Mouse (Mus musculus): ENCODE measurements around the gene Il10ra. TPM values are rescaled to one million over a fixed set of nuclear protein-coding genes. Genes with fewer than 3 reads are reported as not detected.

The Il10ra gene
- polyA plus RNA-seq (2015; fragmentation: Nextera tagmentation; extraction: Ambion mirVana): 0.90 and 1.1 TPM in 2 replicates

DNA sequence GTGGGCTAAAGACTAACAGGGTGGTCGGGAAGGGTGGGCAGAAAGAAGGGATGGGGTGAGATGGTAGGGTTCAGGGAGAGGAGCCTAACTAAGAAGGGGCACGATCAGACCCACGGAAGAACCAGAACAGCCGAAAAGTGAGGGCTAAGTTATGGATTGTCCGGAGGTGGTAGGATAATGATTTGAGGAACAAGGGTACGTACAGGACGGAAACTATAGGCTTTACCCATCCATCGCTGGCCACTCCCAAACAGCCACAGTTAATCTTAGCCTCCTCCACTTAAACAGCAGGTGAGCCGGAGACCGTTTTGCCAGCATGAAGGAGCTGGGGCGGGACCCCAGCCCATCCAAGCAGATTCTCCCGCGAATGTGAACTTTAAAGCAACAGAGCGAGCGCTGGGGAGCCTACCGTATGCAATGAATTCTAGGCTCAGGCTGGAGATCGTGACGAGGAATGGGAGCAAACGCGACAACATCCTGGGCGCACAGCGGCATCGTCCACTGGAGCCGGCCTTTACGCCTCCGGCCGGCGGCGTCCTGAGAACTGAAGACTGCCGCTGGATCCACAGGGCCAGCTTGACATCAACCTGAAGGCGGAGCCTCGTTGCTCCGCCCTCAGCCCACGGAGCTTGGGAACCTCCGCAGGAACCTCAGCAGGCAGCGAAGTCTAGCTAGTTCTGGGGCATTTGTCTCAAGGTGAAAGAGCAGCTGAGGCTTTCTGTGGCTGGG, at the start of gene Il10ra:
Il10ra (minus strand) TSS at position 553 of the 729 bp plus-strand sequence.
- peak within 1 kb of the TSS; percentile 77 for H3K4me2 ChIP-seq
- H3K9ac ChIP-seq: peak within 1 kb of the TSS; percentile 69
- WGBS: 7% methylated on average over 36 of the region's 36 CpGs
- no peaks in the 10 kb centered on the region for H3K36me3 ChIP-seq
- peaks cover 12% of the 10 kb centered on the region for H3K4me1 ChIP-seq (replicated peaks)
- peak; percentile 36; the same call in 1 of the 2 replicates for ATAC-seq (ENCODE audit: low read depth)
- H3K9me3 ChIP-seq: no peaks in the 10 kb centered on the region
- H3K27ac ChIP-seq (replicated peaks): no peak within 1 kb of the TSS
- H3K4me3 ChIP-seq: peak within 1 kb of the TSS; percentile 42
- peaks cover 42% of the 10 kb centered on the region for H3K27me3 ChIP-seq

DNA sequence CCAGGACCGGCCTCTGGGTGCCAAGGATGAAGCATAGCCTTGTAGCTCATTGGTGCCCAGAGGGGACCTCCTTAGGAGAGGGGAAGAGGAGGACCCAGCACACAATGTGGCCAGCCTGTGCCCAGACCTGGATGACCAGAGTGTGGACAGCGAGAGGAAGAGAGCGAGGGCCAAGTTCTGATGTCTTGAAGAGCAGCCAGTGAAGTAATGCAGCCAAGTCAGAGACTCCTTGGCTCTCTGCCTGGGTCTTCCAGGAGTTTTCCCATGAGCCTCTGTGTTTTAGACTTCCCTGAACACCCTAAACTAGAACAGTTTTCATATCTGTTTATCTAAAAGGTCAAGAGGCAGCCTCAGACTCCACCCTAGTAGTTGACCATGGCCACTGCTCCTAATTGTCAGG, 48.7 kb upstream of the Il10ra start:
- H3K4me2 ChIP-seq: no peak overlapping the region
- no peaks in the 10 kb centered on the region for H3K9me3 ChIP-seq
- WGBS: 80% methylated on average over 3 of the region's 3 CpGs
- no peaks in the 10 kb centered on the region for H3K36me3 ChIP-seq
- H3K4me3 ChIP-seq: no peak overlapping the region
- ATAC-seq (ENCODE audit: low read depth): no peak
- H3K27me3 ChIP-seq: no peaks in the 10 kb centered on the region; the same call in 1 of the 2 replicates
- H3K9ac ChIP-seq: no peak overlapping the region
- H3K4me1 ChIP-seq (replicated peaks): no peaks in the 10 kb centered on the region
- no peak overlapping the region for H3K27ac ChIP-seq (replicated peaks)

DNA sequence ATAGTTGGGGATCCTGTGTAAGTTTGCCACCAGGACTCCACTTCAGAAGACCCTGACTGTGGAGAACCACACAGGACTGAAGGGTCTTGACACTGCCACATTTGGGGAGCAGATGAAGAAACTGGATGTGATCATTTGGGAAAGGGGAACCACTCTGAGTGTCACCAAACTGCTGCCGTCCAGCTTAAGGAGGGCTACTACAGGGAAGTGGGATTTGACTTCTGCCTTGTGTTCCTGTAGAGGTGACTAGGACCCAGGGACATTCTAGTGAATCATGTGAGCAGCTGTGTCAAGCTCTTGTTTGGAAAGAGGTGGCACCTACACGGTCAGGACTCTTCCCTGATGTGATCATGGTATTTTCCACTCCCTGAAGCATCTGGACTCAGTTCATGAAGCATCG, 45.0 kb upstream of the Il10ra start:
- WGBS: 83% methylated on average over 3 of the region's 3 CpGs
- H3K4me2 ChIP-seq: no peak overlapping the region
- no peaks in the 10 kb centered on the region; the same call in 1 of the 2 replicates for H3K27me3 ChIP-seq
- ATAC-seq (ENCODE audit: low read depth): no peak
- H3K4me3 ChIP-seq: no peak overlapping the region
- no peak overlapping the region for H3K27ac ChIP-seq (replicated peaks)
- H3K36me3 ChIP-seq: no peaks in the 10 kb centered on the region
- no peaks in the 10 kb centered on the region for H3K4me1 ChIP-seq (replicated peaks)
- no peaks in the 10 kb centered on the region for H3K9me3 ChIP-seq
- no peak overlapping the region for H3K9ac ChIP-seq

DNA sequence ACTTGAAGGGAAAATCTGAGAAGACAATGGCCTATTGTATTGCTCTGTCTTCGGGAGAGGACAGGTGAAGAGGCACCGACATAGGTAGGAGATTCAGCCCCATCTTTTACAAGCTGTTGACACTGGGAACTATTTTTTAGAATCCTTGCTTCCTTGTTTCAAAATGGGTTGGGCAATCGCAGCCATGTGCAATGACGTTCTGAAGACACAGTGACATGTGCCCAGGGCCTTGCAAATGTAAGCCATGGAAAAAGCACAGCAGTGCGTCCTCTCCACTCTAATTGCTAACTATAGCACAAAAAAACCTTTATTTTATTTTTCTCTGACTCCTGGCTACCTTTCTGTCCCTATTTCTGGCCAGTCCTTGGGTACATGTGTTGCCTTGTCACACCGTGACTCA, 42.9 kb upstream of the Il10ra start:
- H3K4me1 ChIP-seq (replicated peaks): no peaks in the 10 kb centered on the region
- no peak overlapping the region for H3K4me2 ChIP-seq
- H3K27ac ChIP-seq (replicated peaks): no peak overlapping the region
- no peaks in the 10 kb centered on the region for H3K36me3 ChIP-seq
- H3K9ac ChIP-seq: no peak overlapping the region
- no peaks in the 10 kb centered on the region; the same call in 1 of the 2 replicates for H3K27me3 ChIP-seq
- H3K4me3 ChIP-seq: no peak overlapping the region
- no peak for ATAC-seq (ENCODE audit: low read depth)
- no peaks in the 10 kb centered on the region for H3K9me3 ChIP-seq
- WGBS: 83% methylated on average over 6 of the region's 6 CpGs

DNA sequence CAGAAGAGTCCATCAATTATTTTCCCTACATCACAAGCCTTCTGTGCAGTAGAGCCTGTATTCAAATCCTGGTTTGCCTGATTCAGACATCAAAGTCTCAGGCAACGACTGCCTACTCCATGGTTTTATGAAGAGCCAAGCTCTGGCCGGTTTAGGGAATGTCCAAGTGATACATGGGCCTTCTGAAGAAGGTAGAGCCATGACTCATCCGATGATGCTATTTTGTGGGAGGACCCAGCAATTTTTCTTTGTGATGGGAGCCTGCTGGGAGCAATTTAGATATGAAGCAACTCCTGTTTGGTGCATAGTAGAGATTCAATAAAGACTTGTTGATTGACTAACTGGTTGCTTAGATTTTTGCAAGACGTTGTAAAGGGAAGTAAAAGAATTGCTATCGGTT, 39.6 kb upstream of the Il10ra start:
- H3K9me3 ChIP-seq: no peaks in the 10 kb centered on the region
- H3K4me3 ChIP-seq: no peak overlapping the region
- no peak overlapping the region for H3K4me2 ChIP-seq
- WGBS: 80% methylated on average over 5 of the region's 5 CpGs
- no peaks in the 10 kb centered on the region for H3K36me3 ChIP-seq
- H3K27me3 ChIP-seq: no peaks in the 10 kb centered on the region; the same call in 1 of the 2 replicates
- no peak for ATAC-seq (ENCODE audit: low read depth)
- no peak overlapping the region for H3K9ac ChIP-seq
- H3K4me1 ChIP-seq (replicated peaks): no peaks in the 10 kb centered on the region
- no peak overlapping the region for H3K27ac ChIP-seq (replicated peaks)

DNA sequence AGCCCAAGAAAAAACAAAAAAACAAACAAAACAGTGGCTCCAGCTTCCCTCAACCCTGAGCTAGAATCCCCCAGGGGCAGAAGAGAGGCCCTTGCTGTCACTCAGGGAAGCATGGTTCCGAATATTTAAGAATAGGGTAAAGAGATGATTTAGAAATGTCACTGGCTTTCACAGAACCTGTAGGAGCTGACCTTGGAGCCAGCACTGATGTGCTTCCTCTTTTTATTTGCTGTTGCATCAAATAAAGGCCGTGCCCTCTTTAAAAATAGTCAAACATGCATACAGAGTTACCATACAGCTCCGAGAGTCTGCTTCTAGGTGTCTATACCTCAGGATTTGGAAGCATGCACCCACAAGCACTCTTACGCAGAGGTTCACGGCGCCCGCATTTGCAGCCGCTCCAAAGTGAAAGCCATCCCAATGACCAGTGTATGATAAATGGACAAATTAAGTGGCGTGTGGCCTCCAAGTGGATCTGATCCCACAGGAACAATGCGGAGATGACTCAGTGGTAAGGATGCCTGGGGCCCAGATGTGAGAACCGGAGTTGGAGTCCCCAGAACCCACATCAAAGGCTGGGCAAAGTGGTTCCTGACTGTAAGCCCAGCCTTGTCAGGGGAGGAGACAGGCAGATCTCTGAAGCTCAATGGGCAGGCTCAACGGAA, 37.9 kb upstream of the Il10ra start:
- Histone ChIP-seq H3K27me3 (no peaks in the 10 kb centered on the region), H3K36me3 (no peaks in the 10 kb centered on the region), H3K4me1 (replicated peaks) (no peaks in the 10 kb centered on the region), H3K4me2 (no peak overlapping the region), H3K9ac (no peak overlapping the region), H3K9me3 (no peaks in the 10 kb centered on the region), H3K27ac (replicated peaks) (no peak overlapping the region), H3K4me3 (no peak overlapping the region)
- WGBS: 89% methylated on average over 12 of the region's 12 CpGs
- ATAC-seq (ENCODE audit: low read depth): no peak

DNA sequence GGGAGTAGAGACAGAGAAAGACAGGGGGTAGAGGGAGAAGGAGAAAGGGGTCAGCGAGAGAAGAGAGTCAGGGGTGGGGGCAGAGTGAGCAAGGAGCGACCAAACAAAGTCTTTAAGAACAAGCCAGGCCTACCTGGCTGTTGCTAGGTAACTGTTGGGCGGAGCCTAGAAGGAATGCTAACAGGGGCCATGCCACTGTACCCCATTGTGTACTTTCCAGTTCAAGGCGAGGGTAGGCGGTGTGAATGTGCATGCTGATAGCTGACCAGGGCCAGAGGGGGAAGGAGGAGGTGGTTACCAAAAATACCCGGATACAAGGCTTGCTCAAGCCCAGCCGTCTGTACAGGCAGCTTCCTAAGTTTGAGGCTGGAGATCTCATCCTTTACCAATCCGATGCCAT, 32.8 kb upstream of the Il10ra start:
- H3K4me2 ChIP-seq: no peak overlapping the region
- 89% methylated on average over 8 of the region's 8 CpGs for WGBS

DNA sequence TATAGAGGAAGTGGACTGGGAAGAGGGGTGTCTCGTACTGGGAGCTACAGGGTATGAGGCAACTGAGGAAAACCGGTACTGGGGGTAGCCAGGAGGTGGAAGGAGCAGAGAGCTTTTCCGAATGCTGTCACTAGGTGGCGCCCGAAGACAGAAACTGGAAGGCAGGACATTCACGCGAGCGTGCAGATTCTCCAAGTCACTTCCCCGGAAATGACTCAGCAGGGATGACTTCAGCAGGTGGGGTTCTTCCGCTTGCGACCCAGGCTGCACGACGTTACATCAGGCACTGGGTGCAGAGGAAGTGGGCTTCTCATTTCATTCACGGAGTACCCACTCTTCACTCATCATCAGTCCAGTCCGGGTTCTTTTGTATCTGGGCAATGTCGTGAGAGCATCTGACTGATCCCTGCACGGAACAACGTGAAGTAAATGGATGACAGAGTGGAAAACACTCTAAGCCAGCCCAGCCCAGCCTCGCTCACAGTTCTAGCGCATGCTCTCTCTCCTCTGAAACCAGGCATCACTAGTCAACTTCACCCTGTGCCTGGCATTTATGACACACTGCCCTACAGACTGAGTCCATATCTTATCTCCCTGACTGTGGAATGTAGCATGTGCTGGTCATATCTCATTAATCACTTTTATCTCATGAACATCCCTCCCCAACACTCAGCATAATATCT, 31.6 kb upstream of the Il10ra start:
- Histone ChIP-seq H3K36me3 (no peaks in the 10 kb centered on the region), H3K27ac (replicated peaks) (peak overlapping the region; percentile 55), H3K9me3 (no peaks in the 10 kb centered on the region), H3K4me2 (peak overlapping the region; percentile 52), H3K4me1 (replicated peaks) (peaks cover 7% of the 10 kb centered on the region), H3K9ac (peak overlapping the region; percentile 59), H3K4me3 (peak overlapping the region; percentile 26), H3K27me3 (no peaks in the 10 kb centered on the region)
- peak; percentile 94 for ATAC-seq (ENCODE audit: low read depth)
- WGBS: 20% methylated on average over 20 of the region's 20 CpGs

More for the DNA sequence above, 32.8 kb upstream of the Il10ra start:
- H3K27ac ChIP-seq (replicated peaks): no peak overlapping the region
- no peak overlapping the region for H3K4me3 ChIP-seq
- no peaks in the 10 kb centered on the region for H3K9me3 ChIP-seq
- H3K9ac ChIP-seq: no peak overlapping the region
- no peaks in the 10 kb centered on the region for H3K36me3 ChIP-seq
- H3K27me3 ChIP-seq: no peaks in the 10 kb centered on the region
- H3K4me1 ChIP-seq (replicated peaks): peaks cover 7% of the 10 kb centered on the region
- no peak for ATAC-seq (ENCODE audit: low read depth)

DNA sequence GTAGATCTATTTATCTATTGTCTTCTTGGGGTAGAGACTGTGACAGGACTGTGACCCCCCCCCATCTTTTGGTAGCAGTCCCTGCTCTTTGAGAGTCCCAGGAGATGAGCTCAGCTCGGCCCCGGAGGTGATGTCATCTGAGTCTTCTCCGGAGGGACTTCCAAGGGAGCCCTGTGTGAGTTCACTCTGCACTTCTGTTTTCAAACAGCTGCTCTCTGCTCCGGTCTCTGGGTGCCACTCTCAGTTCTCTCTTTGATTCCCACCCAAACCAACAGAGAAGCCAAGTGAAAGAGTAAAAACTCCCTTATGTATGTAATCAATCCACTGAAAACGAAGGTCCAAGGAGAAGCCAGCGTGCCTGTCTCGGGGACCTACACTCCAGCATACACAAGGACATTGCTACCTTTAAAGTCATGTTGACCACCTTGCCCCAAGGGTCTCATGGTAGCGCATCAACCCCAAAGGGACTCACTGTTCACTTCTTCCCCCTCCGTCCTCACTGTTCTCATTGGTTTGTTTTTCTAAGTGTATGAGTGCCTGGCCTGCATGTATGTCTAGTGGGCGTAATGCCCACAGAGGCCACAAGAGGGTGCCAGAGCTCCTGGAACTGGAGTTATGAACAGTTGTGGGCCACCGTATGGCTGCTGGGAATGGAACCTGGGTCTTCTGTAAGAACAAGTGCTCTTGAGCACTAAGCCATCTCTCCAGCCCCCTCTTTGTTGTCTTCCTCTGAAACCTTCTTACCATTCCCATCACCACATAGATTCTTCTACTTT, 30.5 kb upstream of the Il10ra start:
- Histone ChIP-seq H3K27me3 (no peaks in the 10 kb centered on the region), H3K36me3 (no peaks in the 10 kb centered on the region), H3K27ac (replicated peaks) (no peak overlapping the region), H3K4me3 (no peak overlapping the region), H3K4me1 (replicated peaks) (peaks cover 7% of the 10 kb centered on the region), H3K9me3 (no peaks in the 10 kb centered on the region), H3K9ac (no peak overlapping the region), H3K4me2 (no peak overlapping the region)
- no peak for ATAC-seq (ENCODE audit: low read depth)
- 76% methylated on average over 11 of the region's 11 CpGs for WGBS

DNA sequence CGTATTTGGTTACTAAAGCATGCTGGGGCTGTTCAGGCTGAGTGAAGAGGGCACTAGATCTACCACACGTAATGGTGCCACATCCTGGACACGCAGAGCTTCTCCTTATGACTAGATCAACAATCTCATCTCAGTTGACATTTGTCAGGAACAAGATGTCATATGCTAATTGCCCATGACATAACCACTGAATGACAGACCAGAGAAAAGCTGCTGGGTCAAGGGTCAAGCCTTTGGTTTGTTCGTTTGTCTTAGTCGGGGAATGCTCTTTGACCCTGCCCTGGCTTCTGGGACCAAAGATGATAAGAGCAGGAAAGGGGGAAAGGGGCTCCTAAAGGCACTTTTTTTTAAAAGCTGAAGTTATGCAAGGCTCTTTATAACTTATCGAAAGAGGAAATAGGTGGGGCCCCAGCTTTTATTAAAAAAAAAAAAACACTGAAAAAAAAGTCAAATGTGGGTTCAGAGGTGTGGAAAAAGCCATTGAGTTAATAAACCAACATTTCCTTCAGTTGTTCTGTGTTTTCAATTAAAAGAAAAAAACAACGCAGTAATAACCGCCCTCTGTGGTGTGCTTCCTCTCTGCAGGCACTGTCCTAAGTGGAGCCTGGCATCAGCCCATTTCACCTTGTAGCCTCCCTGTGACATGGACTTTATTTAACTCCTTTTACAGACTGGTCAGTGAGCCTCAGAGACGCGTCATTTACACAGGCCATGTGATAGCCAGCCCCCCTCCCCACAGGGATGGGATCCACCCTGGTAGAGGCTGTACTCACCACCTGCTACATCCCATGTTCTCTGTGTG, 25.5 kb upstream of the Il10ra start:
- no peak overlapping the region for H3K4me3 ChIP-seq
- no peaks in the 10 kb centered on the region for H3K9me3 ChIP-seq
- no peaks in the 10 kb centered on the region for H3K36me3 ChIP-seq
- no peak overlapping the region for H3K9ac ChIP-seq
- no peak for ATAC-seq (ENCODE audit: low read depth)
- H3K4me1 ChIP-seq (replicated peaks): no peaks in the 10 kb centered on the region
- no peak overlapping the region for H3K27ac ChIP-seq (replicated peaks)
- no peak overlapping the region for H3K4me2 ChIP-seq
- WGBS: 61% methylated on average over 10 of the region's 10 CpGs
- no peaks in the 10 kb centered on the region for H3K27me3 ChIP-seq

DNA sequence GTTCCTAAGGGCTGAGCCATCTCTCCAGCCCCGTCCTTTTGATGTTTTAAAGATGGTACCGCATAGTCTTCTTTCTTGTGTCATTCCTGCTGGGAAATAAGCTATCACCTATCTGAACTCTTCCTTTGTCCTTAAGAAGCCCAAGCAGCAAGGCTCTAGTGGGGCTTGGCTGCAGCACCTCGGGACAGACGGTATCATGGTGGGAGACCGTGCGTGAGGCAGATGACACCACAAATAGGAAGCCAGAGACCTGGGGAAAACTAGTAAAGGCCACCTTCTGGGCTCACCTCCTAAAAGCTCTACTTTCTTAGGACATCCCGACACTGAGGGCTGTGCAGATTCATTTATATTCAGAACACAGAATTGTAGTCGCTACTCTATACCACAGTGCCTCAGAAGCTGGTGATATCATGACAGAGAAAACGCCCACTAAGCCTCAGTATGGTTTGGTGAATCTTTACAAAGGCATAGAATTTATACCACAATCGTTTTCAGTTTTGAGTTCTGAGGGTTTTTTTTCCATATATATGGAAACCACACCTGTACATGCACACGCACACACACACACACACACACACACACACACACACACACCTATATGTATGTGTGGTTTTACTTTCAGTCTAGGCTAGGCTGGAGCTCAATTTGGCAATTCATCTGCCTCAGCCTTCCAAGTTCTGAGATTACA, 22.7 kb upstream of the Il10ra start:
- no peak overlapping the region for H3K4me2 ChIP-seq
- H3K27ac ChIP-seq (replicated peaks): no peak overlapping the region
- no peaks in the 10 kb centered on the region for H3K27me3 ChIP-seq
- H3K36me3 ChIP-seq: no peaks in the 10 kb centered on the region
- no peaks in the 10 kb centered on the region for H3K9me3 ChIP-seq
- no peak overlapping the region for H3K4me3 ChIP-seq
- no peak overlapping the region for H3K9ac ChIP-seq
- H3K4me1 ChIP-seq (replicated peaks): no peaks in the 10 kb centered on the region
- WGBS: 84% methylated on average over 11 of the region's 11 CpGs
- ATAC-seq (ENCODE audit: low read depth): no peak

All from neural tube, embryonic 13.5 days (tissue).